18 mouse cellular contexts compared by ENCODE assay signal in genomic region chr4:100191483-100191882, GRCm38 (mm10).
A peak's percentile ranks its signal among the peaks of the same experiment; 100 is the strongest.
DNase-seq lines count a peak whose midpoint lies in the region; ATAC-seq lines count a peak whose summit lies in the region.
"Had no signal": no experiment of that assay in that cellular context is flagged by ENCODE, and none has a peak within 500 bp of the region (broad histone marks: within the 10 kb centered on the region; RNA-seq: fewer than 3 reads in every experiment).

No protein-coding gene starts in this region.

- DNase-seq in 3T3-L1 (ENCODE audit: low read depth, low spot score) = peak; percentile 77
- peak; percentile 1 for DNase-seq in 416B (ENCODE audit: low read depth)
- no peak for DNase-seq in cerebellum, postnatal 4 days (ENCODE audit: low spot score in 2 of 2)
- no peak for DNase-seq in thymus, postnatal 10 days (ENCODE audit: low spot score in 2 of 2)
- DNase-seq: adrenal gland, adult 8-10 months; adrenal gland, postnatal 14 days; adrenal gland, postnatal 36 days; cerebellum, adult 11-12 months; cerebellum, adult 2 months; cerebellum, adult 9-10 months; cerebellum, postnatal 10 days; cerebellum, postnatal 25 days; forebrain, postnatal 0 days had no signal

- ATAC-seq in common myeloid progenitor, adult 5-6 weeks (replicated peaks; ENCODE audit: low read depth, poor library complexity, severe bottlenecking) = peak; percentile 57
- ATAC-seq: activated CD4-positive, CD25-positive, alpha-beta regulatory T cell, adult 4 months; forebrain, embryonic 13.5 days; forebrain, embryonic 15.5 days; forebrain, postnatal 0 days; Patski had no signal

Comparison
In these comparisons a context has a peak if more than half of its experiments do, and no peak if none do; other contexts are left out.
1. DNase-seq: peak in 3T3-L1 (single experiment) and 416B (single experiment); none in cerebellum, postnatal 4 days (0 of 2) and thymus, postnatal 10 days (0 of 2).